Mouse (Mus musculus): ENCODE results near the gene Gbx1. TPM values are rescaled to one million over a fixed set of nuclear protein-coding genes. Genes with fewer than 3 reads are reported as not detected.

Gbx1 gene
- polyA plus RNA-seq, 1 experiment from 2014 or later: 1.1 TPM

DNA sequence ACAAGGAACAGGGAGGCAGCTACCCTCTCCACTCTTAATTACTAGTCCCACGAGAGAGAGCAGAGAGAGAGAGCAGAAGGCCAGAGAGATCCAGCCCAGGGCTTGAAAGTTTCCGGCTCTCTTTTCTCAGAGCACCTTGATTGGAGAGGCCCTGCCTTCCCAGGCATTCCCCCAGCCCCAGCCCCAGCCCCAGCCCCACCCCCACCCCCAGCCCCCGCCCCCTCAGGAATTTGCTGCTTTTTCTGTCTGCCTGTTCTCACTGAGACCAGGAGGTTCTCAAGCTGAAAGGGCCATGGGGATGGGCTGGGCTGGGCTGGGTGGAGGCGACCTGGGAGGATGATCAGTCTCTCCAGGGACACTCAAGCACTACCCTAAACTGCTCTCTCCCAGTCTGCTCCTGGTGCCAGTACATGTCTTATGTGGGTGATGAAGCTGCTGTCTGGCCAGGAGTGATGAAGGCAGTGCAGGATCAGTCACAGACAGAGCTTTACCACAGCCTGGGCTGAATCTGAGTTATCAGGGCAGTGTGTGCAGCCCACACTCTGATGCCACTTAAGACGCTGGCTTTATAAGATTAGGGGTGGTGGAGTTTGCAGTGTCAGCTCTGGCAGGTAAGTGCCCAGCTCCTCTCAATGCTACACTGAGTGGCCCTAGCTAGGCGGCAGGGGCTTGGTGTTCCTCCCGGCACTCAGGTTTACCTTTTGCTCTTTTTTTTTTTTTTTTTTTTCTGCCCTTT lies 54.0 kb downstream of the Gbx1 start:
- Histone ChIP-seq H3K36me3 (replicated peaks) (peaks cover 15% of the 10 kb centered on the region), H3K4me3 (replicated peaks) (no peak overlapping the region), H3K9me3 (no peaks in the 10 kb centered on the region), H3K9ac (no peak overlapping the region), H3K27me3 (peaks cover 52% of the 10 kb centered on the region), H3K4me2 (no peak overlapping the region), H3K27ac (no peak overlapping the region), H3K4me1 (peaks cover 46% of the 10 kb centered on the region)
- WGBS: 18% methylated on average over 7 of the region's 7 CpGs
- ATAC-seq (ENCODE audit: low FRiP score): no peak

DNA sequence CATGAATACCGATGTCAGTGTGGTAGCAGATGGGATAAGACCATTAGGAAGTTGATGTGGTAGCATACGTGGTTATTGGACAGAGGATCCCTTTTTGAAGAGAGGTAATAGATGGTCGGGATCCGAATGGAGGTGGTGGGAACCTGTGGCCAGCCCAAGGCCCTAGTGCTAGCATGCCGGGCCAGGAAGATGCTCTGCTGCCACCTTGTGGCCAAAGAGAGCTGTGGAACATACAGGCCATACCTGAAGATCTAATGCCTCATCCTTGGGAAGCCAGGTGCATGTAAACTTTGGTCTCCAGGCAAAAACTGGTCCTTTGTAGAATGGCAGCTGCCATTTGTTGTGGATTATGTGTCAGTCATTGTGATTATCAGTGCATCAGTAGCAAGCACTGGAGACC lies 56.4 kb downstream of the Gbx1 start:
- Histone ChIP-seq H3K36me3 (replicated peaks) (no peaks in the 10 kb centered on the region; the same call in 1 of the 2 replicates), H3K4me3 (replicated peaks) (no peak overlapping the region), H3K9ac (no peak overlapping the region), H3K27me3 (peaks cover 37% of the 10 kb centered on the region), H3K4me1 (peaks cover 63% of the 10 kb centered on the region), H3K9me3 (no peaks in the 10 kb centered on the region), H3K27ac (no peak overlapping the region), H3K4me2 (no peak overlapping the region)
- 16% methylated on average over 5 of the region's 5 CpGs for WGBS
- ATAC-seq (ENCODE audit: low FRiP score): peak; percentile 71; the same call in 1 of the 2 replicates

DNA sequence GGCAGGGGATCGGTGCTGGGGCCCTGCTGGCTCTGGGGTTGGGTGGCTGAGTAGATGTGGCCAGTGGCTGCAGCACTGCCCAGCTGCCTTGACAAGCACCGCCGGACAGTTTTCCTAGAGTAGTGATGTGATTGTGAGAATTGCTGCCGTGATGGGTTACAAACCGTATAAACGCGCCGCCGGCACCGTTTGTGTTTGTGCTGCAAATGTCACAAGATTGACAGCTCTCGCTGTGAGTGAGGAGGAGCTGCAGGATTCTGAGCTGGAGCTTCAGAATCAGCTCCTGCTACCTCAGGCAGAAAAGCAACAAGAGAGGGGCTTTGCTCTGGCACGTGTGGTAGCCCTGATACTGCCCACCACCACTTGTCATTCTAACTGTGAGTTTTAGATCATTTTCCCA lies 60.2 kb downstream of the Gbx1 start:
- Histone ChIP-seq H3K27ac (no peak overlapping the region), H3K27me3 (peaks cover under 1% of the 10 kb centered on the region; the same call in 1 of the 2 replicates), H3K9me3 (no peaks in the 10 kb centered on the region), H3K36me3 (replicated peaks) (peaks cover under 1% of the 10 kb centered on the region; the same call in 1 of the 2 replicates), H3K4me3 (replicated peaks) (no peak overlapping the region), H3K4me1 (peaks cover 38% of the 10 kb centered on the region), H3K9ac (no peak overlapping the region), H3K4me2 (no peak overlapping the region)
- ATAC-seq (ENCODE audit: low FRiP score): no peak
- 40% methylated on average over 12 of the region's 12 CpGs for WGBS

DNA sequence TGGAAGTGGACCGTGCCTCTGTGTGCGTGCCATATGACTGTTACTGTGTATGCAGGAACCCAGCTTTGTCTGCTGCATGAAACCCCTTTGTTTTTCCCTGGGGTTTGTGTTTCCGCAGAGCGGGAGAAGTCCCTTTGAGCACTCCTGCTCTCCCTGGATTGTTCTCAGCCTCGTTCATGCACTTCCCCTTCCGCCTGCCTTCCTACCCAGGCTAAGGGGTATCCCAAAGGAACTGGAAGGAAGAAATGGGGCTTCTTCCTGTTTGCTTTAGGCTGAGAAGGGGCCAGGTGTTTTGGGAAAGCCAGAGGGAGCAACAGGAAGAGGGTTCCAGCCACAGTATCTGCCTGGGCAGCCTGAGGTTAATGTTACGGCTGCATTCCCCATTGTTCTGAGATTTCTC lies 71.4 kb downstream of the Gbx1 start:
- 57% methylated on average over 7 of the region's 7 CpGs for WGBS
- peak overlapping the region; percentile 42; the same call in 1 of the 2 replicates for H3K27ac ChIP-seq
- peak overlapping the region; percentile 99; the same call in 1 of the 2 replicates for H3K4me2 ChIP-seq
- H3K27me3 ChIP-seq: no peaks in the 10 kb centered on the region
- ATAC-seq (ENCODE audit: low FRiP score): no peak
- no peaks in the 10 kb centered on the region for H3K9me3 ChIP-seq
- peaks cover 21% of the 10 kb centered on the region for H3K36me3 ChIP-seq (replicated peaks)
- peaks cover 48% of the 10 kb centered on the region for H3K4me1 ChIP-seq
- 0 out of 2 replicates have a peak overlapping the region, but pooled peaks have one; percentile 21 for H3K9ac ChIP-seq
- H3K4me3 ChIP-seq (replicated peaks): no peak overlapping the region

DNA sequence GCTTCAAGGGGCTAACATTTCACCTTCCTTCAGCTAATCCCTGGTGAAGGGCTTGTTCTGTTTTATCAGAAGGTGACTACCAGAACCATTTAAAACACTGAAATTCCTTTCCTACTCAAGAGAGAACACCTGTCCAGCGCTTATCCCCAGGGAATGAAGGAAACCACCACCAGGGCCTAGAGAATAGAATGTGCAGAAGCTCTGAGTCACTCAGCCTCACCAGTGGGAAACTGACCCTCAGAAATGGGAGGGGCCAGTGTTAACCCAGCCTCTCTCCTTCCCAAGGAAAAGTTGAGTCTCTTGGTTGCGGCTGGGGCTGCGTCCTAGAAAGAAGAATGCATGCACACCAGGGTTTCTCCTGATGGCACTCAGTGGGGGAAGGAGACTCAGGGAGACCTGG lies 71.9 kb downstream of the Gbx1 start:
- Histone ChIP-seq H3K9ac (no peak overlapping the region), H3K27me3 (peaks cover 2% of the 10 kb centered on the region), H3K9me3 (no peaks in the 10 kb centered on the region), H3K4me2 (peak overlapping the region; percentile 99), H3K4me3 (replicated peaks) (no peak overlapping the region), H3K27ac (peak overlapping the region; percentile 42; the same call in 1 of the 2 replicates), H3K36me3 (replicated peaks) (peaks cover 16% of the 10 kb centered on the region), H3K4me1 (peaks cover 48% of the 10 kb centered on the region)
- ATAC-seq (ENCODE audit: low FRiP score): no peak
- 61% methylated on average over 3 of the region's 3 CpGs for WGBS

DNA sequence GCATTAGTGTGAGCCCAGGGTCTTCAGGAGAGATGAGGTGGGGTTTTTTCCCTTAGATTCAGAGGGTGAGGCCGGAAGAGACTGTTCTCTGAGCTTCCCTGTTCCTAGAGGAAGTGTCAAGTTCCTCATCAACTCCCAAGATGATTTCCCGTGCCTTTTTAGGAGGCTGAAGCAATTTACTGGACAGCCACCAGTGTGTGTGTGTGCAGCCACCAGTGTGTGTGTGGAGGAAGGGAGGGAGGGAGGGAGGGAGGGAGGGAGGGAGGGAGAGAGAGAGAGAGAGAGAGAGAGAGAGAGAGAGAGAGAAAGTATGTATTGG lies 73.1 kb downstream of the Gbx1 start:
- peaks cover 48% of the 10 kb centered on the region for H3K4me1 ChIP-seq
- H3K4me3 ChIP-seq (replicated peaks): peak overlapping the region; percentile 94
- H3K9ac ChIP-seq: peak overlapping the region; percentile 98
- ATAC-seq (ENCODE audit: low FRiP score): no peak
- 11% methylated on average over 2 of the region's 2 CpGs for WGBS
- peak overlapping the region; percentile 97 for H3K27ac ChIP-seq
- no peaks in the 10 kb centered on the region for H3K9me3 ChIP-seq
- H3K27me3 ChIP-seq: peaks cover 8% of the 10 kb centered on the region
- peak overlapping the region; percentile 99 for H3K4me2 ChIP-seq
- H3K36me3 ChIP-seq (replicated peaks): peaks cover 13% of the 10 kb centered on the region

DNA sequence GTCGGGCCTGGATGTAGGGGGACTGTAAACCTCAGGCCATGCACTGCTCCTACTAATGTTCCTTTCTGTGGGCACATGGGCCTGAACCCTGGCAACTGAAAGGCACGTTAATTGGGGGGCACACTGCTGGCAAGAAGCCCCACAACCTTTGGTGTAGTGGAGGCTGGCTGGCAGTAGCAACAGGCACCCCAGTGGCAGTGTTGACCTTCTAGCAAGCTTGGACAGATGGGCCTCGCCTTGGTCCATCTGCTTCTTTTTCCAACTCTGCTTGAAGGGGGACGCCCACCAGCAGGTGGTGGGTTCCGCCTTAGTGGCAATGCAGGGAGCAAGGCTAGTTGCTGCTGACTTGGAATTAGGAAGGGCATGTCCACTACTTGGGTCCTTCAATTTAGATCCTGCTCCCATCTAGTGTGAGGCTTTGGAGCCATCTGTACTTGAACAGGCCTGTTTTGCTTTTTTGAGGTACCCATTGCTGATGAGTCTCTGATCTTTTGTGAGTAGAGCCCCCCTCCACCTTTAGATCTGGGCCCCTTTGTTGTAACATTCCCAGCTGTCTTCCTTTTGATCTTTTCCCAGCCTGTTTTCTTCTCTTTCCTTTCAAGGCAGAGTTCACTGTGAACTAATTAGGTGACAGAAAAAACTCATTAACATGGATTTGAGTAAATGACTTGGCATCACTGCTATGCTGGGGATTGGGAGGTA lies 73.6 kb downstream of the Gbx1 start:
- peak overlapping the region; percentile 99 for H3K4me2 ChIP-seq
- H3K27me3 ChIP-seq: peaks cover 13% of the 10 kb centered on the region
- no peaks in the 10 kb centered on the region for H3K9me3 ChIP-seq
- ATAC-seq (ENCODE audit: low FRiP score): peak; percentile 18; the same call in 1 of the 2 replicates
- H3K27ac ChIP-seq: peak overlapping the region; percentile 97
- H3K9ac ChIP-seq: peak overlapping the region; percentile 98
- peaks cover 12% of the 10 kb centered on the region for H3K36me3 ChIP-seq (replicated peaks)
- WGBS: 3% methylated on average over 5 of the region's 5 CpGs
- peaks cover 48% of the 10 kb centered on the region for H3K4me1 ChIP-seq
- H3K4me3 ChIP-seq (replicated peaks): peak overlapping the region; percentile 94

Other genes starting within 250 kb of the Gbx1 start
- gene Kcnh2, start 175.6 kb downstream of the Gbx1 start, polyA plus RNA-seq (2016; fragmentation: Nextera tagmentation; extraction: Ambion mirVana): 9.8 and 10.1 TPM in 2 replicates
- gene Nos3, start 162.4 kb downstream of the Gbx1 start, polyA plus RNA-seq (2016; fragmentation: Nextera tagmentation; extraction: Ambion mirVana): 7.1 and 7.2 TPM in 2 replicates
- gene Atg9b, start 135.1 kb downstream of the Gbx1 start, polyA plus RNA-seq (2016; fragmentation: Nextera tagmentation; extraction: Ambion mirVana): 0.34 and 0.53 TPM in 2 replicates
- gene Abcb8, start 133.5 kb downstream of the Gbx1 start, polyA plus RNA-seq (2016; fragmentation: Nextera tagmentation; extraction: Ambion mirVana): 43.6 and 47.4 TPM in 2 replicates
- gene Asic3, start 113.8 kb downstream of the Gbx1 start, polyA plus RNA-seq (2016; fragmentation: Nextera tagmentation; extraction: Ambion mirVana): 0.20 and 0.37 TPM in 2 replicates
- 62.2 and 63.7 TPM in 2 replicates for gene Cdk5, start 103.7 kb downstream of the Gbx1 start, polyA plus RNA-seq (2016; fragmentation: Nextera tagmentation; extraction: Ambion mirVana)
- gene Slc4a2, start 103.4 kb downstream of the Gbx1 start, polyA plus RNA-seq (2016; fragmentation: Nextera tagmentation; extraction: Ambion mirVana): 28.9 and 29.8 TPM in 2 replicates
- 97.1 and 102 TPM in 2 replicates for gene Fastk, start 81.9 kb downstream of the Gbx1 start, polyA plus RNA-seq (2016; fragmentation: Nextera tagmentation; extraction: Ambion mirVana)
- 28.6 and 30.7 TPM in 2 replicates for gene Tmub1, start 79.3 kb downstream of the Gbx1 start, polyA plus RNA-seq (2016; fragmentation: Nextera tagmentation; extraction: Ambion mirVana)
- gene Agap3, start 75.0 kb downstream of the Gbx1 start, polyA plus RNA-seq (2016; fragmentation: Nextera tagmentation; extraction: Ambion mirVana): 41.1 and 61.2 TPM in 2 replicates
- gene Asb10, start 13.8 kb upstream of the Gbx1 start, polyA plus RNA-seq (2016; fragmentation: Nextera tagmentation; extraction: Ambion mirVana): 0.10 TPM in 1 of 2 replicates, not detected in the other
- 0.24 and 0.37 TPM in 2 replicates for gene 4931409K22Rik, start 29.6 kb upstream of the Gbx1 start, polyA plus RNA-seq (2016; fragmentation: Nextera tagmentation; extraction: Ambion mirVana)
- gene Abcf2, start 50.3 kb upstream of the Gbx1 start, polyA plus RNA-seq (2016; fragmentation: Nextera tagmentation; extraction: Ambion mirVana): 141 and 142 TPM in 2 replicates
- gene Chpf2, start 59.5 kb upstream of the Gbx1 start, polyA plus RNA-seq (2016; fragmentation: Nextera tagmentation; extraction: Ambion mirVana): 18.7 and 18.8 TPM in 2 replicates
- gene Smarcd3, start 97.2 kb upstream of the Gbx1 start, polyA plus RNA-seq (2016; fragmentation: Nextera tagmentation; extraction: Ambion mirVana): 101 and 113 TPM in 2 replicates
- gene Nub1, start 158.3 kb upstream of the Gbx1 start, polyA plus RNA-seq (2016; fragmentation: Nextera tagmentation; extraction: Ambion mirVana): 36.4 and 39.2 TPM in 2 replicates
- 6.6 and 10.1 TPM in 2 replicates for gene Wdr86, start 203.5 kb upstream of the Gbx1 start, polyA plus RNA-seq (2016; fragmentation: Nextera tagmentation; extraction: Ambion mirVana)
- gene Crygn, start 230.8 kb upstream of the Gbx1 start, polyA plus RNA-seq (2016; fragmentation: Nextera tagmentation; extraction: Ambion mirVana): not detected in 2 replicates